Mouse (Mus musculus) embryonic facial prominence, embryonic 13.5 days (tissue): Measurements from ENCODE around the gene Fos. TPM values are rescaled to one million over a fixed set of nuclear protein-coding genes. Genes with fewer than 3 reads are reported as not detected.
"Not testable (repeated sequence)": the region's sequence is repeated elsewhere in the genome, so short reads cannot be mapped to it uniquely, and the experiment has no call there.

Experiments used
- ATAC-seq: fragments of 200-750 bp; cut with Nextera tagmentation; 2 replicates; pipeline ENCODE4 v1.8.0; 2017; ENCODE audit warnings: low read depth; ENCODE audit not compliant: insufficient number of reproducible peaks, insufficient read depth, low FRiP score, low TSS enrichment
- H3K27ac ChIP-seq: fragments of 300-500 bp; sonication (generic); 2 replicates; pipeline ENCODE4 v1.5.1; 2015; ENCODE audit warnings: moderate library complexity, mild to moderate bottlenecking, inconsistent platforms
- H3K27me3 ChIP-seq: fragments of 300-500 bp; sonication (generic); 2 replicates; pipeline ENCODE4 v1.6.1; 2015; ENCODE audit warnings: mild to moderate bottlenecking, inconsistent platforms
- H3K36me3 ChIP-seq: fragments of 300-500 bp; sonication (generic); 2 replicates; pipeline ENCODE4 v1.6.1; 2015; ENCODE audit warnings: mild to moderate bottlenecking, inconsistent platforms
- H3K4me1 ChIP-seq: fragments of 300-500 bp; sonication (generic); 2 replicates; pipeline ENCODE4 v1.6.1; 2015; ENCODE audit warnings: inconsistent platforms
- H3K4me2 ChIP-seq: fragments of 300-500 bp; sonication (generic); 2 replicates; pipeline ENCODE4 v1.6.1; 2015; ENCODE audit warnings: moderate library complexity, mild to moderate bottlenecking, inconsistent platforms
- H3K4me3 ChIP-seq: fragments of 300-500 bp; sonication (generic); 2 replicates; pipeline ENCODE4 v1.5.1; 2015; ENCODE audit warnings: mild to moderate bottlenecking, inconsistent platforms
- H3K9ac ChIP-seq: fragments of 300-500 bp; sonication (generic); 2 replicates; pipeline ENCODE4 v1.6.1; 2015; ENCODE audit warnings: mild to moderate bottlenecking, inconsistent platforms
- H3K9me3 ChIP-seq: fragments of 300-500 bp; sonication (generic); 2 replicates; pipeline ENCODE4 v1.6.1; 2016; ENCODE audit warnings: inconsistent platforms
- WGBS: fragments of 180-500 bp; shearing (Covaris S2); methylation state at CpG from one replicate; pipeline ENCODE4 v1.1.7; 2015; ENCODE audit warnings: mixed read lengths; 5-methylcytosine and 5-hydroxymethylcytosine counted together
- polyA plus RNA-seq: library from polyadenylated mRNA; unstranded; fragments of >200 nt; fragmentation: Nextera tagmentation; extraction: Ambion mirVana; gene quantifications from 2 replicates; pipeline ENCODE4 v1.2.1, GENCODE M21; 2015

The Fos gene
- polyA plus RNA-seq, 1 experiment from 2014 or later: 7.3 TPM

DNA sequence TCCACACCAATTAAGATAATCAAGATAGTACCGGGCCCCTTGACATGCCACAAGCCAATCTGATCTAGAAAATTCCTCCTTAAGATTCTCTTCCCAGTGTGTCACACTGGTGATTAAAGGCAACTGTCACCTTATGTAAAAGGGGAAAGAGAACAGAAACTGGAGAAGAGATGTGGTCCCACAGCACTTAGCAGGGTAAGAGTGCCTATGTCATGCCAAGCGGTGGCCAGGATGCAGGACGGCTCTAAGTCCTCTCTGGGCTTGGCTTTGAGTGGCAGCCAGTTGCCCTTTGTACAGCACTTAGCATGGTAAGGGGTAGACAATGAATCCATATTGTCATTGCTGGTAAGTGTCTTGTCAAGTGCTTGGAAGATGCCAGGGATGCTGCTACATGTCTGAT lies 42.2 kb downstream of the Fos start:
- no peaks in the 10 kb centered on the region for H3K27me3 ChIP-seq

DNA sequence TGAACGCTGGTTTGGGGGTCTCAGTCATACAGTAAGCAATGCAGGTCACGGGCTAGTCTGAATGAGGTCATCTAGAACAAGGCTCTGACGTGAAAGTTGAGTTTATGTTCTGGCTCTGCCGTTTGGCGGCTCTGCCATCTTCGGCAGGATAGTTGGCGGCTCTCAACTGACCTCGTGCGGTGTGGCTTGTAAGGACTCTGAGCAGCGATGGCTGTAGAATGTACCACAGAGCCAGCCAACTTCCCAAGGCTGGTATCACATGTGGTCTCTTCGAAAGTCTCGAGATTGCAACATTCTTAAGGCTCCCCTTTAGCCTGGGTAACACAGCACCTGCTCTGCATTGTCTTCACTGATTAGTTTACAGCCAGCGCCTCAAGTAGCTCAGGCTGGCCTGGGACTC lies 43.6 kb downstream of the Fos start:
- no peaks in the 10 kb centered on the region for H3K9me3 ChIP-seq
- no peak overlapping the region for H3K4me3 ChIP-seq
- ATAC-seq: no peak
- H3K9ac ChIP-seq: no peak overlapping the region
- no peaks in the 10 kb centered on the region for H3K4me1 ChIP-seq
- no peak overlapping the region for H3K27ac ChIP-seq
- no peaks in the 10 kb centered on the region for H3K27me3 ChIP-seq
- no peaks in the 10 kb centered on the region for H3K36me3 ChIP-seq
- 90% methylated on average over 13 of the region's 13 CpGs for WGBS
- no peak overlapping the region for H3K4me2 ChIP-seq

More for the DNA sequence above, 42.2 kb downstream of the Fos start:
- WGBS: 50% methylated on average over 3 of the region's 3 CpGs
- H3K9me3 ChIP-seq: no peaks in the 10 kb centered on the region
- H3K27ac ChIP-seq: no peak overlapping the region
- ATAC-seq: no peak
- no peak overlapping the region for H3K4me2 ChIP-seq
- no peaks in the 10 kb centered on the region for H3K36me3 ChIP-seq
- no peak overlapping the region for H3K9ac ChIP-seq
- no peak overlapping the region for H3K4me3 ChIP-seq
- no peaks in the 10 kb centered on the region for H3K4me1 ChIP-seq

DNA sequence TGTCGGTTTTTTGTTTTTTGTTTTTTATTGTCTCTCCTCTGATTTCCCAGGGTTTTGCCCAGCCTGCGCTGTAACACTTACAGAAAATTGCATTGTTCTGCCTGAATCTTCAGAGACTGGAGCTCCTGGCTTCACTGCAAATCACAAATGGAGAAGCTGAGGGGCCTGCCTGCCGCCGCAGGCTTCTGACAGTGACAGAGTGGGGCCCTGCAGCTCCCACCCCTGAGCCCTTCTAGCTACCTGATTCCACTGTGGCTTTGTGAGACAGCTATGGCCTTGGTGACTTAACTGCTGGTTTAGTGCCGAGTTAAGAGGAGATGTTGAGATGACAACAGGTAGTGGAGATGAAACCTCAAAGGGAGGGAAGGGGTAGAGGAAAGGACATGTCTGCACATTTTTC lies 44.3 kb downstream of the Fos start:
- no peaks in the 10 kb centered on the region for H3K36me3 ChIP-seq
- H3K4me2 ChIP-seq: no peak overlapping the region
- H3K4me3 ChIP-seq: no peak overlapping the region
- 76% methylated on average over 5 of the region's 5 CpGs for WGBS
- 0 out of 2 replicates have a peak, but pooled peaks cover 2% of the 10 kb centered on the region for H3K4me1 ChIP-seq
- no peak overlapping the region for H3K27ac ChIP-seq
- no peaks in the 10 kb centered on the region for H3K9me3 ChIP-seq
- no peak overlapping the region for H3K9ac ChIP-seq
- no peaks in the 10 kb centered on the region for H3K27me3 ChIP-seq
- no peak for ATAC-seq

DNA sequence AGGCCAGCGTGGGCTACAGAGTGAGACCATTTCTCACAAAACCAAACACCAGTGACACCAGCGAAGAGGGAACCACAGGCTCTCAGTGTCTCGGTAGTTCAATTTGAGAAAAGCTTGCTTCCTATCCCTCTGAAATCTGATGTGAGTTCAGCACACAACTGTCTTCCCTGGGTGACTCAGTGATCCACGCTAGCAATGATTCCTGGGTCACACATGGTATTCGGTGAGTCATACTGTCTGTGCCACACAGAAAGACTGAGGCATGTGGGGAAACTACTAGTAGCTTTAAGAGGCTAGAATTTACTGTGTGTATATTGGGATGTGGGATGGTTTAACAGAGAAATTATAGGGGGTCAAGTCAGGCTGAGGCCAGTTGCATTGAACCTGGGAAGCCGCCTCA lies 45.9 kb downstream of the Fos start:
- no peaks in the 10 kb centered on the region for H3K36me3 ChIP-seq
- H3K4me3 ChIP-seq: no peak overlapping the region
- WGBS: 89% methylated on average over 6 of the region's 6 CpGs
- no peak for ATAC-seq
- H3K9ac ChIP-seq: no peak overlapping the region
- no peaks in the 10 kb centered on the region for H3K27me3 ChIP-seq
- no peaks in the 10 kb centered on the region for H3K9me3 ChIP-seq
- no peak overlapping the region for H3K4me2 ChIP-seq
- peaks cover 16% of the 10 kb centered on the region for H3K4me1 ChIP-seq
- no peak overlapping the region for H3K27ac ChIP-seq

DNA sequence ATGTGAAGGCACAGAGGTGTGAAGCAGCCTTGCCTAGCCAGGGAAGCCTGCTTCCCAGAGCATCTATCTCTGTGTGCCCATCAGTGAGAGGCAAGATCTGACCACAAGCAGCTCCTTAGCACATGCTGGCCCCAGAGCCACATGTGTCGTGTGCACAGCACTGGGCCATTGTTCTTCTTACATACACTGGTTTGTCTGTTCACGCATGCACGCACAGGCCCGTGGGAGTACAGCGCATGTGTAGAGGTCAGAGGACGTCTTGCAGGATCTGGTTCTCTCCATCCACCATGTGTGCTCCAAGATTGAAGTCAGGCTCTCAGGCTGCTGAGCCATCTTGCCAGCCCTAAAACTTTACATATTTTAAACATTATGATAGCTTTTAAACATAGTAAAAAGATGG lies 47.4 kb downstream of the Fos start:
- H3K9ac ChIP-seq: no peak overlapping the region
- no peak overlapping the region for H3K4me2 ChIP-seq
- peaks cover 22% of the 10 kb centered on the region for H3K4me1 ChIP-seq
- no peak for ATAC-seq
- no peaks in the 10 kb centered on the region for H3K9me3 ChIP-seq
- H3K27ac ChIP-seq: no peak overlapping the region
- WGBS: 83% methylated on average over 6 of the region's 6 CpGs
- H3K36me3 ChIP-seq: no peaks in the 10 kb centered on the region
- no peak overlapping the region for H3K4me3 ChIP-seq
- H3K27me3 ChIP-seq: no peaks in the 10 kb centered on the region

DNA sequence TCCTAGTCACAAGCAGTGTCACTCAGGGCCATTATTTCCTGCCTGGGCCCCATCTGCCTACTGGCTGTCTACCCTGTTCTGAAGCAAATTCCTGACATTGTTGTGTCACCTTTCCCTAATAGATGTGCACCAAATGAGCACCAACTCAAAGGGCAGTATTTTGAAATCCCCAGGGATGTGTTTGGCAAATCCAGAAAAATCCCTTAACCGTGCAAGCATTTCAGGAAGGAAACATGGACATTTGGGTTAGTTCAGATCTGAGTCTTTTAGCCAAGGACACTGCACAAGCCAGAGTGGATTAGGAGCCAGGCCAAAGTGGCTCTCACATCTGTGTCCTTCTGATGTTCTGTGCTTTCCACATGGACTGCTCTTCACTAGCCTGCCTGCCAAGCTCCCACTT lies 48.0 kb downstream of the Fos start:
- Histone ChIP-seq H3K36me3 (no peaks in the 10 kb centered on the region), H3K4me1 (peaks cover 22% of the 10 kb centered on the region), H3K4me3 (no peak overlapping the region), H3K27ac (no peak overlapping the region), H3K4me2 (no peak overlapping the region), H3K9ac (no peak overlapping the region), H3K27me3 (no peaks in the 10 kb centered on the region), H3K9me3 (no peaks in the 10 kb centered on the region)
- 39% methylated on average over 1 of the region's 1 CpGs for WGBS
- no peak for ATAC-seq

DNA sequence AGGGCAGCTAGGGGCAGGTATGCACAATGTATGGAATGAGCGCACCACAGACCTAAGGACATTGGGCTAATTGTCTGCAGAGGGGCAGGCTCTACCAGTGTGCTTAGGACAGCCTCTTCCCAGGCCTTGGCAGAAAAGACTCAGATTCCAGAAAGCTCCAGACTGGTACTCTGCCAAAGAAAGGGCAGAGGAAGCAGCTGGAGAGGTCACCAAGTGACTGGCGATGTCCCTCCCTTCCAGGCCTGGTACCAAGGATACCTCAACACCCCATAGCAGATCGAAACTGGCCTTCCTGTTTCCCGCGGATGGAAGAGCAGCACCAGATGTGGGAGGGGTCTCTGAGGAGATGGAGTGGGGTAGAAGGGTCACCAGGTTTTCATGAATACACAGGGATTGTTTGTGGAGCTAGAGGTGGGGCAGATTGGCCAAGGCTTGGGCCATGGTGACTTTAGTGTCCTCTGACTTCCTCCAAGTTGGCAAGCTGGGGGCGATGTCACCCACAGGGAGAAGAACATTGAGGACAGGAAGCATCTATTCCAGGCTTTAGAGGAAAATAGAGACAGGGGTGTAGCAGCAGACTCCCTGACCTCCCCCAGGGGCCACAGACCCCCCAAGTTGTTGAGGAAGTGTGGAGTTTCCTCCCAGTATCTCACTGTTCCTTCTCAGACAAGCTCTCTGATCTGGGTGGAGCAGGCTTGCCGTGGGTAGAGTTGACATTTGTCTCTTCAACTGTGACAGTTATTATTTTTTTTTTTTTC lies 49.1 kb downstream of the Fos start:
- H3K27ac ChIP-seq: no peak overlapping the region
- no peak overlapping the region for H3K4me2 ChIP-seq
- 59% methylated on average over 7 of the region's 7 CpGs for WGBS
- H3K4me1 ChIP-seq: peaks cover 22% of the 10 kb centered on the region
- H3K9me3 ChIP-seq: no peaks in the 10 kb centered on the region
- no peaks in the 10 kb centered on the region for H3K27me3 ChIP-seq
- no peak overlapping the region for H3K9ac ChIP-seq
- no peak for ATAC-seq
- no peak overlapping the region for H3K4me3 ChIP-seq
- H3K36me3 ChIP-seq: no peaks in the 10 kb centered on the region

DNA sequence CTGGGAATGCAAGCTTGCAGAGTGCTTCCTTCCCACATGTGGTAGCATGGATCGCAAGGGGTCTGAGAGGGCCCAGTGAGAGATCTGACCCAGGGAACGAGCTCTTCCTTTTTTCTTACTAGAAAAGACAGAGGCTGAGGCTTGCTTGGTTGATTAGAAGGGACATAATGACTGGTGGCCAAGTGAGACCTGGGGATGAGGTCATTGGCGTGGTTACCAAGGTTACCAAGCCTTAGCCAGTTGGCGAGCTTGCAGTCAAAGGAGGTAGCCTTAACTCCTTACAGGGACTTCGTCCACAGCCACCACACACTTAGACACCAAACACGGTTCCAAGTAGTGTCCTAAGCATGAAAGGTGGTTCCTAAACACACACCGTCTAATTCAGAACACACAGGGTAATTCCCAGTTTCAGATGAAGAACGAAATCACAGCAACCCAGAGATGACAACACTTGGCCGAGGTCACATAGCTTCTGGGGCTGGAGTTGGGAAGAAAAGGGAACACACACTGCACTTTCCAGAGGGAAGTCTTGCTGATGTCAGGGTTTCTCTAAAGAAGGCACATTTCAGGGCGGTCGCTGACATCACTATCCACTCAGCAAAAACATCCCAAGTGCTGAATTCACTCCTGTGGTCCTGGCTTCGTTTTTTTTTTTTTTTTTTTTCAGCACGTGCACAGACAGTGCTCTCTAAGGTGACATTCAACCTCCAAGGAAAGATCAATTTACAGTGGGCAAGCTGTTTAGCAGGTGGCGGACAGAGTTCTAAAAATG lies 49.9 kb downstream of the Fos start:
- no peak for ATAC-seq
- H3K27ac ChIP-seq: no peak overlapping the region
- no peak overlapping the region for H3K4me2 ChIP-seq

DNA sequence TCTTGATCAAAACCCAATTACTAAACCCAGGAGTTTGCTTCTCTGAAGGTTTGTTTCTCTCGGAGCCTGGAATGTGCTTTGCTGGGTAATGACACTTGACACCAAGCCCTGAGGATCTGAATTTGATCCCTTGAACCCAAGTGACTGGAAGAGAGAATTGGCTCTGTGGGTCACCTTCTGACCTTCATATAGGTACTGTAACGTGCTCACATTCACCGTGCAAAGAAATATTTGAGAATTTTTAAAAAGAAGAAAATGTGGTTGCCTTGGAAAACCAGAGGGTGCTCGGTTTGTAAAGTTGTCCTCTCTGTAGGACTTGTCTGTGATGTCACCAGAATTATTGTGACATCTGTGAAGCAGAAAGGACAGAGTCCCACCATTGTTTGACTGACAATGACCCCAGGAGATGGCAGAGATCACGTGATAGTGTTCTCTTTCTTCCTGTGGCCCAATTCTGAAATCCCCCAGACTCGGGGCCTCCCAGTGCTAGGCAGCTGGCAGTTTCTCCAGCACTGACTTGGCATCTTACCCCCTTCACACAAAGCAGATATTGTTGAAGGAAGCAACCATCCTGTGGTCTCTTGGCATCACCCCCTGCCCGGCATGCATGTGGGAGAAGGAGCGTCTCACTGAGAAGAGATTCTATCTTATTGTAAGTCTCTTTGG lies 50.6 kb downstream of the Fos start:
- 18% methylated on average over 8 of the region's 8 CpGs for whole genome bisulfite sequencing
- Histone ChIP-seq H3K4me2 (no peak overlapping the region), H3K27me3 (no peaks in the 10 kb centered on the region), H3K36me3 (no peaks in the 10 kb centered on the region), H3K27ac (no peak overlapping the region; the same call in 1 of the 2 replicates), H3K4me1 (peaks cover 22% of the 10 kb centered on the region), H3K9ac (no peak overlapping the region), H3K4me3 (no peak overlapping the region), H3K9me3 (no peaks in the 10 kb centered on the region)
- ATAC-seq: no peak

More for the DNA sequence above, 49.9 kb downstream of the Fos start:
- H3K9me3 ChIP-seq: no peaks in the 10 kb centered on the region
- no peaks in the 10 kb centered on the region for H3K36me3 ChIP-seq
- H3K4me3 ChIP-seq: no peak overlapping the region
- 31% methylated on average over 14 of the region's 14 CpGs for WGBS
- no peak overlapping the region for H3K9ac ChIP-seq
- no peaks in the 10 kb centered on the region for H3K27me3 ChIP-seq
- peaks cover 22% of the 10 kb centered on the region for H3K4me1 ChIP-seq

DNA sequence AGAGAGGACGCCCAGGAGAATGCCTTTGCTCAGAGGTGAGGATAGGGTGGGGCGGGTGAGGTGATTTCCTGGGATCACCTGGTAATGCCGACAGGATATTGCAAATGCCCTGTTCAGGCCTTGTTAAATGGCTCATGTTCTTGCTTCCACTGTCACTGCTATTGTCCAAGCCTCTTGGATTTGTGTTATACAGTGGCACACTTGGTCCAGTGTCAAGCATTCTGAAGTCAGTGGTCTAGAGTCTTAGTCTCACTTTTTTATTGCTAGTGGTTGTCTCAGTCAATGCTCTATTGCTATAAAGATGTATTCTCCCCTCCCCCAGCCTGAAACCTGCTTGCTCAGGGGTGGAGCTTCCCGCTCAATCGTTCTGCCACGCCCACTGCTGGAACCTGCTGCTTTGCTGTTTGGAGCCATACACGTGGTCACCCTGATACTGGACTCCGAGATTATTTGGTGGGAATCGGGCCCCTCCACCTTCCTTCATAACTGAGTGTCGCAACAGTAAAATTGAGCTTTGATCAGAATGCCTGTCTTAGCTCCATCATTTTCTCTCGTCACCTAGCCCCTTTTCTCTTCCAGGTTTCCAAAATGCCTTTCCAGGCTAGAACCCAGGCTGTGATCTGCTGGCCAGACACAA lies 51.3 kb downstream of the Fos start:
- not testable (repeated sequence) for ATAC-seq, H3K27ac ChIP-seq
- WGBS: 52% methylated on average over 11 of the region's 11 CpGs

More for the DNA sequence above, 51.3 kb downstream of the Fos start:
- not testable (repeated sequence) for H3K9ac ChIP-seq, H3K4me3 ChIP-seq, H3K27me3 ChIP-seq, H3K36me3 ChIP-seq, H3K4me2 ChIP-seq, H3K9me3 ChIP-seq
- H3K4me1 ChIP-seq: peaks cover 22% of the 10 kb centered on the region
